Mouse (Mus musculus) layer of hippocampus, adult 8-10 months (tissue): ENCODE measurements around the gene D11Wsu47e. TPM values are rescaled to one million over a fixed set of nuclear protein-coding genes. Genes with fewer than 3 reads are reported as not detected.

Source experiments
- DNase-seq, 2 experiments: peaks; one replicate each; pipeline ENCODE4 v3.0.0; 2022; ENCODE audit warnings: low spot score in 2 of 2
- total RNA-seq, 4 experiments: library from RNA; stranded (reverse); gene quantifications; 2 replicates each; pipeline ENCODE4 v1.2.4; 2022

The D11Wsu47e gene
- total RNA-seq, 4 experiments from 2014 or later: 14.1 to 17.1 (median 15.7) TPM

DNA sequence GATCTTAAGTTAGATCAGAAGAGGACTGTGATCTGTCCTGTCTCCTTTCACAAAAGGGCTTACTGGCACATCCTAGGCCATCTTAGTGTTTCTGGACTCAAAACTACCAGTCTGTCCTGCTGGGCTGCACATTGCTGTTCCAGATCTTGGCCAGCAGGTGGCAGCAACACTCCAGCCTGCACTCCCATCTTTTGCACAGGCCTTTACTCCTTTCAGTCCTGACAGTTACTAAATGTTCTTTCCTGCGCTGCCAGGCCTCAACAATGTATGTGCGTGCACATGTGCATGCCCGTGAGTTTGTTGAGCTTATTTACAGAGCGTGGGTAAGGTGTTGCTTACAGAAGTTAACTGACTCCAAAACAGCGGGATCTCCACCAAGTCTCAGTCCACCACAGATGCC lies 19.5 kb downstream of the D11Wsu47e start:
- peak; percentile 69 to 85 for DNase-seq

DNA sequence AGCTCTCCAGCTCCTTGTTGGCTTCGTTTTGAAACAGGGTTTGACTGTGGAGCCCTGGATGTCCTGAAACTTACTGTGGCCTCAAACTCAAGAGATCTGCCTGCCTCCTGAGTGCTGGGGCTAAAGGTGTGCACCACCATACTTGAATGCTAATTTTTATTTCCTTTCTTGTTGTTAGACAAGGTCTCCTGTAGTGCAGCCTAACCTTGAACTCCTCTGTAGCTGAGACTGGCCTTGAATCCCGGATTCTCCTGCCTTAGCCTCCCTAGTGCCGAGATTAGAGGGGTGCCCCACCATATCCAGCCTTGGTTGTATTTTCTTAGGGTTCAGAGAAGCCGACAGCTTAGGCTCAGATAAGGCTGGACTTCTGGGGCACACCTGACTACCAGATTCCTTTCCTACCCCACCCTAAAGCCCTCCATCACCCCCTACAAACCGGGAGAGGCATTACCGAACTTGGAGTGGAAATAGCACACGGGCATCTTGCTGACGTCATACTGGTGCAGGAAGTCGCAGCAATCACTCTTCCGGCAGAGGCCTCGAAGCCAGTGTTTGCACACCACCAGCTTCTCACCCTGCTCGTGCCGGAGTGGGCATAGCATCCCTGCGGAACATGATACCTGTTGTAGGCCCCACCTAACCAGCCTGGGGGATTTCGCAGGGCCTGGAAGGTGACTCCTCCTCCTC lies 21.9 kb downstream of the D11Wsu47e start:
- no peak for DNase-seq

DNA sequence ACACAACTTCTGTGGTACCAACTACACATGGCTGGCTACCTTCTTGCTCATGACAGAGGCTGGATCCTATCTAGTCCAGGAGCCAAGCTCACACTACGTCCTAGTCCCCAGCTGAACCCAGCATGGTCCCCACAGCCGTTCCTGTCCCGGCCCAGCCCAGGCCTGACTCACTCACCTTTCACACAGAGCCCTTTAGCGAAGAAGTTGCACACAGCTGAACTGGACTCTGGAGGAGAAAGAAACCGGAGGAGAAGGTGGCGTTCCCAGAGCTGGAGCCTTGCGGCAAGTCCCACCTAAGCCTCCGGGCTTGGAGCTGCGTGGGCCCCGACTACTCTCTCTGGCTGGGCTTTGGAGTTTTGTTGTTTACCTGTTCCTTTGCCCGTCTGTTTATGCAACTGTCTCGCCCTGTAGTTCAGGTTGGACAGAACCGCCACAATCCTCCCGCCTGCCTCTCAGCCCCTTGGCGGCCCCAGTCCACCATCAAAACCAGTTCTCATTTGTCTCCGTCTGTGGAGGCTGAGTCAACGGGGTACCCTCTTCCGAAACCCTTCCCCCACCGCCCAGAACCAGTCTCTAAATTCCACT lies 24.5 kb downstream of the D11Wsu47e start:
- no peak for DNase-seq

DNA sequence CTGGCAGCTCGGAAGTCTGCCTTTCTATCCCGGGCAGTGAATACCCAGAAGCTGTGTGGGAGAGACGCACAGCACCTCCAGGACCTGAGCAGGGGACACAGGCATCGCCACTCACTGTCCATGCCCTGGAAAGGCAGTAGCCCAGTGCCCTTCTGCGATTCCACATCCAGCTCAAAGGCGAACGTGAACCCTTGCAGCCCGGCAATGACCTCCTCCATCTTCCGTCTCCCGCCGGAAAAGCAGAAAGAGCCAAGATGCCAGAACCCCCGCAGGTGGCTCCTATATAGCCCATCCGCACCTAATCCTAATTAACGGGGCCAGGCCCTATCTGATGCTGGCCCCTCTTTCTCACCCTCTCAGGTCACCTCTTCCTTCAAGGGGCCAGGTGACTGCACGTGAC lies 25.1 kb downstream of the D11Wsu47e start:
- no peak for DNase-seq

DNA sequence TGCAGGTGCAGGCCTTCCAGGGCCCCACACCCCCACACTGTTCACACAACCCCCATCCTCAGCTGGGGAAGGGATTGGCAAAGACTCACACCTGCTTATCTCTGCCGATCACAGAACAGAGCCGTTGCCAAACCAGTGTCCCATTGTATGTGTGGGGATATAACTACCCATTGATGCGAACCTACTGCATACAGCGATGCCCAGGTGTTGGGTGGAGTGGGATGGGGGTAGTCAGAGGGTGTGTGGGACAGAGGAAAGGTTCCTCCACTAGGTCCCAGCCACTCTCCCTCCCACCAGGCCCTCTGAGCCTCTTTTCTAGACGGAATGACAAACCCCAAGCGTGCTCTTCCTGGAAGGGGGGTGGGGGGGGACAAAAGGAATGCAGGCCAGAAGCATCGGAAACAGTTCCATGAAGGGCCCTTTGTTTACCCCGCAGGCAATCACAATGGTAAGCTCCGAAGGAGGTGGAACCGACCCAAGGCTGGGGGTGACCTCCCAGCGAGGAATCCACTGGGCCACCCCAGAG lies 25.6 kb downstream of the D11Wsu47e start, which contains the start of gene Cpsf4l:
TSS of gene Cpsf4l (minus strand) at position 287 of the 526 bp plus-strand sequence.
- DNase-seq: no peak

DNA sequence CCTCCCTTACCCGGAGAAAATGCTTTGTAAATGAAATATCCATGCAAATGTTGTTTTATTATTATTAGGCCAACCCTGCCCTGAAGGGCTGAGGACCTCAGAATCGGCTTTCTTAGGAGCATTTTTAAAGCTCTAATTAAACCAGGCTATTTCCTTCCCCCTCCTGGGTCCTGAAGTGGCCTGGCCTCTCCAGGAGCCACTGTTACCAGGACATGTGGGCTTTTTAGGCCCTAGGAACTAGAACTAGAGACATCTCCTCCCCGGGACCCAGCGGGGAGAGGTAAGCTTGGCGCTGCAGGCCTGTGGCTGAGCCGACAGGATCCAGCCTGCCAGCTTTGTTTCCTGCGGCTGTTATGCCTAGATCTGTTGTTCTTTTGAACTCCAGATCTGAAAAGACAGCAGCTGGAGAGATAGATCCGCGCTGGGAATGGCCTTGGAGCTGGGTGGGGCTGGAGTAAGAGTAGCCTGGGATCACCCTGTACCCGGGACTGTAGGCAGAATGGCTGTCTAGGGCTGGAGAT lies 26.1 kb downstream of the D11Wsu47e start:
- no peak for DNase-seq

DNA sequence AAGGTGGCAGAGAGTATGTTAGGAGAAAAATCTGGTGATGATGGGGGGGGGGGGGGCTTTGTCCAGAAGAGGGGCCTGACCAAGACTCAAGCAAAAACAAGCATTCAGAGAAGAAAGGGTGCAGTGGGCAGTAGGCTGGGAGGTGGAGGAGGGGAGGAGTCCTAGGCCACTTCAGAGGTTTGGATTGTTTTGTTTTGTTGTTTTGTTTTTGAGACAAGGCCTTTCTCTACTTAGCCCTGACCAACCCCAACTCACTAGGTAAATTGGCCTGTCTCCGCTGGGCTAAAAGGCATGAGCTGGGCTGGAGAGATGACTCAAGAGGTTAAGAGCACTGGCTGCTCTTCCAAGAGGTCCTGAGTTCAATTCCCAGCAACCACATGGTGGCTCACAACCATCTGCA lies 26.8 kb downstream of the D11Wsu47e start:
- no peak for DNase-seq

DNA sequence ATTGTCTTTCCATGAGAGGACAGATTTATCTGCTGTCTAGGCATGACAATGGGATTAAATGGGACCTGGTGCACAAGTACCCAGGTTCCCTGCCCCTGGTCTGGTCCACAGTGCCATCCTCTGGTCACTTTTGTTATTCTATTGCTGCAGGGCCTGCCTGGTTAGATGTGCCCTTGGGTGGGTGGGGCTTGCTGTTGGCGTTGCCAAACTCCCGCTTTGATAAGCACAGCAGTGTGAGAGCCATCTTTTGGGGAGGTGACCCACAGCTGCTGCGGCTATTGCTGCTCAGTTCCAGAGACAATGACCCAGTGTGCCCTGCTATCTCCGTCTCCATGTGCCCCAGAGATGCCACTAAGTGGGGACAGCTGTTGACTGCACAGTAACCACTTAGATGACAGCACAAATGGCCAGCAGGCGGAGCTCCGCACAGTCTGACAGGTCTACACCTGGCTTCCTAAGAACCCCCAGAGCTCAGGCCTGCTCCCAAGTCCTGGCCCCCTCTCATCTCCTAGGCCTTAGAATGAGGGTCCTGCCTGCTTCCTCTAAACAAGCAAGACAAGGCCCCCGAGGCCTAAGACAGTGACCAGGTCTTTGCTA lies 31.0 kb downstream of the D11Wsu47e start:
- no peak for DNase-seq

DNA sequence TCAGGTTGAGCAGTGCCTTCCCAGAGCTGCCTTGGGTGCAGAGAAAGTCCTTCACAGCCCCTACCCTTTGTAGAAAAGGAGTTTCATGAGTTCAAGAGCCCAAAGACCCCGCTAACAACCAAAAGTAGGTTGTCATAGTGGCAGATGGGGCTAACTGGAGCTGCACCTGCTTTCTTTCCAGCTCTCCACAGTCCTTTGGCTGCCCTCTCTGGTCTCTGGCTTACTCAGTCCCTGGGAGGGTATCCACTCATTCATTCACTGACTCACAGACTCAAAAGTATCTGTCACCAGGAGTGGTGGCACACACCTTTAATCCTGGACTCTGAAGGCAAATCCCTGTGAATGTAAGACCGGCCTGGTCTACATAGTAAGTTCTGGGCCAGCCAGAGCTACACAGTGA lies 31.9 kb downstream of the D11Wsu47e start:
- DNase-seq: no peak

DNA sequence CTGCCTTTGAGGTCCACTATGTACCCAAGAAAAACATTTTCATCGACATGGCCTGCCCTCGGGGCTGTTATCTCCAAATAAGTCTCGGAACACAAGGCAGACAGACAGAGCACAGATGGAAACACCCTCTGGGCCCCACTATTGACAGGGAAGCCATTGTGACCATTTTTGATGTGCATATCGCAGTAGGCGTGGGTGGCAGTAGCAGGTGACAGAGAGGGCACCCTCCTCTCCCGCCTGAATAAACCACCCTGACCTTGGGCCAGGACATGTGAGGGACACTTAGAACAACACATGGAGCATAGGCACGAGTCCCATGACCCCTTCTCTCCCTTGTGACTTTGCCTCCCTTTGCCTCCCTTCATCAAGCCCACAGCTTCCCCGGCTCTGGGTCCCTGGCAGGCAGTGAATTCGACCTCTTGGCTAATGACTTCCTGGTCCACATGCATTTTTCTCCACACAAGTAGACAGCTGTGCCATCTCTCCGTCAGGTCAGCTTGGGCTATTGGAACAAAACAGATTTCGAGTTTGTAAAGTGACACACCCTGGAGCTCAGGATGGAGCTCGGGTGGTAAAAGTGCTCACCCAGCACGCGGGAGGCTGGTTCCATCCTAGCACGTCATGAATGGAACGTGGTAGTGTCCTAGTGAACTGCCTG lies 33.7 kb downstream of the D11Wsu47e start:
- no peak for DNase-seq

DNA sequence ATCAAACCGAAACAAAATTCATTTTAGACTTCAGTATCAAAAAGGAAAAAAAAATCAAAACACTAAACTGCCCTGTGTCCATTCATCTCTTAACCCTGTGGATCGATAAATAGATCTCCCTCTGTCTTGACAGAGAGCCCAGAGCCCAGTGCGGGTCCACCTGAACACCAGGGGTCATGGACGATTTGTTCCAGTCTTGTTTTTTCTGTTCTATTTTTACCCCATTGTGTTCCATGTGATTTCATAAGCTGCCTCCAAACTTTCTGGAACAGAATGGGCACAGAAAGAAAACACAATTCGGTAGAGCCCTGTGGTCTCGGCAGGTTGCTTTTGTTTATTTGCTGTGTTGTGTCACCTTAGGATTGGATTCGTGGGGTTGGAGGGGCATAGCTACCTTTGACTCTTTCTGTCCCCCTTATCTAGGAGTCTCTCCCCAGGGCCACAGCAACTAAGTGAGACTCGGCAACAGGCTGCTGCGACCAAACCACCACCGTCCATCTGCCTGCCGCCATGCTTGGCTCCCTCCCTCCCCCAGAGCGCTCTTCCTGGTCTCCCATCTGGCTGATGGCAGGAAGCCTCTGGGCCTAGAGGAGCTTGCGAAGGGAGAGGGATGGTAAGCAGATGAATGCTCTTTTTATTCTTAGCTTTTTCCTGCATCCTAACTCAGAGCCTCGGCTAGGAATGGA lies 38.3 kb downstream of the D11Wsu47e start:
- DNase-seq: peak in 1 of 2 experiments; percentile 33

DNA sequence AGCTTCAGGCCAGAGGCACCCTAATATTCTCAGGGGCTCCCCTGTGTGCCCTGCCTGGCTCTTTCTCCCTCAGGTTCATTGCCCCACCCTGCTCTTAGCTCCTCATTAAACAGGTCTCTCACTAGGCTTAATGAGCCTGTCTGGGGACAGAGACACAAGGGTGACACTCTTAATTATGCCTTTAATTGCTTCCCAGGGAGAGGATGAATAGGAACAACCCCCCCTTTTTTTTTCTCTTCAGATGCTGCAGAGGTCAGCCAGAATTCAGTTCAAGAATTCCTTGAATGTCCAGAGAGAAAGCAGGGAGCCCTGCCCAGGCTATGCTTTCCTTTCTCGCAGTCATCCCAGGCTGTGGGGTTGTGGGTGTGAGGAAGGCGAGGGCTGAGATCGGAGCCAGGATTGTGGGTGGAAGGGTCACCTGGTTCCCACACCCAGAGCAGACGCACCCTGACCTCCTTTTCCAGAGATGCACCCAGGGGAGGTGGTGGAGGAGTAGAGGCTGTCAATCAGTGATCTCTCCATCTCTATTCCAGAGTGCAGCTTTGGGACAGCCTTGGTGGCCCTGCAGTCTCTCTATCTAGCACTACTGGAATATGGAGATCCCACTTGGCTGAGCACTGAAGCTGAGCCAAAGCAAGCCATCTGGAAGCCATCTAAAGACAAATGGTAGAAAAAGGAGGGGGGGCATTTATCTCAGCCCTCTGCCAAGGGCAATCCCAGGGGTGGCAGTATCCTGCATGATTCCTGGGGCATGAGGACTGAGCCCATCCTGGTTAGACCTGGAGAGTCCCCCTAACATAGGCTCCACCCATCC lies 41.2 kb downstream of the D11Wsu47e start:
- no peak for DNase-seq

DNA sequence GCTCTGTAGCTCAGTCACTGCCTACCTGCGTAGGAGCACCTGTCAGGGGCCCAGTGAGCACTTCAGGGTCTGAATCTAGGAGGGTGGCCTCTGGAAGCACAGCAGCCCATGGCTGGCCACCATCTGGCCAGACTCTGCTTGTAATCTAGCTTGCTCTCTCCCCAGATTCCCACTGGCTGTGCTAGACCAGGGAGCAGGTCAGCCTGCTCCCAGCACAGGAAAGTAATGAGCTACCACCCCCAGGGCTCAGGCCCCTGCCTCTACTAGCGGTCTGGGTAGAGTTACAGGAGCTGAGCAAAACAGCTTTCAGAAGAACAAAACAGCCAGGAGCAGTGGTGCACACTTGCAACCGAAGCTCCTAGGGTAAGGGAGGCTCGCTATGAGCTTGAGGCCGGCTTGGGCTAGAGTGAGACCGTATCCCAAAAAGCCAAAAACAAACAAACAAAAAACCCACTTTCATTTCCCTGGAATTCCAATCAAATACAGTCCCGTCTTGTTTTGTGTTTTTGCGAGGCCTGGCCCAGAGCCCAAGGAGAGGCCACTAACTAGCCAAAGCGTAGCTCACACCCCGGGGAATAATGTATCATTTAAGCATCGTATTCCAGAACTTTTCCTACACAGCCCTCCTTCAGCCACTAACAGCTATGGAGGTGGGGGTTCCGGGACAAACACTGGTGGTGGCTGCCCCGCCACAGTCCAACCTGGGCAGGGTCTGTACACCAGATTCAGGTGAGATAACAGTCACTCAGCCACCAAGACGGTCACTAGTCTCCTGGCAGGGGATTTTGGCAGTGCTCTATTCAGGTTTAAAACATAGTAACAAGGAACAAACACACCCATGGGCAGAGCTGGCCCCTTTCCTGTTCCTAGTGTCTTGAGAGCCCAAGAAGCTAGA lies 43.0 kb downstream of the D11Wsu47e start:
- no peak for DNase-seq

DNA sequence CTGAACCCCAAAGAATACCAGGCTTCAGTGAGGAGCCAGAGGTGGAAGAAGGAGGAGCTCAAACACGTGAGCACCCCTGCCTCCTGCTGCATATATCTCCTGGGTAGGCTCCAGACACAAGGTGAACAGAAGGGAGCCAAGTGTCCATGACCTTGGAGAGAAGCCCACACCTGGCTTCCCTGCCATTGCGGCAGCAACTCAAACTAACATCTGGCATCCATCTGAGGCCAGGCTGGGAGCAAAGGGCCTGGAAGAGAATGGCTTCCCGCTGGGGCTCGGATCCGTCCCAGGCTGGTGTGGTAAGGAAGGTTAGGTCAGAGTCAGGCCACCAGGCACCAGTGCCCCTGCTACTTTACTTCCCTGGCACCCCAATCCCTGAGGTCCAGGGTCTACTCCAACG lies 43.8 kb downstream of the D11Wsu47e start:
- DNase-seq: no peak

DNA sequence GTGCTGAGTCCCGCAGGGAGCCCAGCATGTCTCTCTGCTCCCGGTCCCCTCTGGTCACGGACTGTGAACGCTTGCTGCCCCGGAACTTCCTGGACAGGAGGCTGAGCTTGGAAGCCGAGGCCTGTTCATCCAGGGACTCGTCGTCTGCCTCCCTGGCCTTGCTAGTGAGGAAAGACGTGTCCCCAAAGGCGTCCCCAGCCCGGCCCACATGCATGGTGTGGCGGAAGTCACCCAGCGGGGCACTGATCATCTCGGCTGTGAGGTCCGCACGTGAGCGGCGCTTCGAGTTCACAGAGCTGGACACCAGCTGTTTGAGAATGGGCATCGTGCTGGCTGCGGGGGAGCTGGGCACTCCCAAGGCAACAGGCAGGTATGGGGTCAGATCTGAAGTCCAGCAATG lies 45.0 kb downstream of the D11Wsu47e start:
- no peak for DNase-seq

DNA sequence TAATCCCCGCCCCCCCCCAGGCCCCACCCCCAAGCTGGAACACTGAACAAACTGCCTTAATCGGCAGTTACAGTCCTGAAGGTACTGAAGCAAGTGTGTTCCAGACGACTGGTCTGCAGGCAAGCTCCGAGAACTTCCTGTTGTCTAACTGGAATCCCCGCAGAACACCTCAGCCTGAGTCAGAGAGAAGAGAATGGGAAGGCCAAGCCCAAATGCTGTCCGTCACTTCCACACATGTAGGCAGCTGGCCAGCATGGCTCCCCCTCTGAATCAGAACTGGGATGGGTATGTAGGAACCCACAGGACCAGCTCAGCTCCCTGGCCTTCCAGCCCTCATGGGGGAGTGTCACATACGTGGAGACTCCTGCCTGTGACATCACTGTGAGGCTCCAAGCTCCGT lies 45.7 kb downstream of the D11Wsu47e start:
- no peak for DNase-seq

DNA sequence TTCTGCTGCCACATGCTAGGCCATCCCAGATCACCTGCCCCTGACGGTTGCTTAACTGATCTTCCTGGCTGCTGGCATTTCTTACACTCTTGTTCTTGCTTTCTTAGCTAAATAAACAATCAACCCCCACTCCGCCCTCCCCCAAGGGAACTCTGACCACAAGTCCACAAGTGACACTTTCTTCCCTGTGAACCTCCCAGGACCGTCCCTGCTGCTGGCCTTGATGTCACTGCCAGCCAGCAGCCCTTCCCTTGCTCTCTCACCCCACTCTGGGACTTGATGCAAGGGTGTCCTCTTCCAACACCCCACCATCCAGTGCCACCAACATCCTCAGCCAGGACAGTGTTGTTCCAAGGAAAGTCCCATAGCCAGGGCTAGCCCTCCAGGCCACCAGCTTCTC lies 46.7 kb downstream of the D11Wsu47e start:
- no peak for DNase-seq

DNA sequence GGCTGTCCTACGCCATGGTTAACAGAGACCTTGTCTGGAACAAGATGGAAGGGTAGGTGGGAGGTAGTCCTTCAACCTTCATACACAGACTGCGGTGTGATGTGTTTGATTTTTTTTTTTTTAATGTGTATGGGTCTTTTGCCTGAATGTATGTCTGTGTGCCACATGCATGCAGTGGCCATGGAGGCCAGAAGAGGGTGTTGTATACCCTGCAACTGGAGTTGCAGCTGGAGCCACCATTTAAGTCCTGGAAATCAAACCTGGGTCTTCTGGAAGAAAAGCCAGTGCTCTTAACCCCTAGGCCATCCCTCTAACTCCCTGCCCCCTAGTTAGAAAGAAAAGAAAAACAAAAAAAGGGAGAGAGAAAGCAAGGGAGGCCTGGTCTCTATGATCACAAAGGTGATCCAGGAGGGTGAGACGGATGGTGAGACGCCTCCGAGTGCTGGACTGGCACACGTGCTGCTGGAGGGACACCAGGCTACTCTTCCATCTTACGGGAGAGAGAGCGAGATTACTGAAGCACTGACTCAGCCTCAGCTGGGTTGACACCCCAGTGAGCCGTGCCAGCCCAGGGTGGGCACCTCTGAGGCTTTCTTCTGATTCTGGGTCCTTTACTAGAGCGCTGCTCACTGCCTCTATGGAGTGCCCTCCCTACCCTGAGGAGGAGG lies 47.9 kb downstream of the D11Wsu47e start:
- no peak for DNase-seq
